In the genomic region with DNA sequence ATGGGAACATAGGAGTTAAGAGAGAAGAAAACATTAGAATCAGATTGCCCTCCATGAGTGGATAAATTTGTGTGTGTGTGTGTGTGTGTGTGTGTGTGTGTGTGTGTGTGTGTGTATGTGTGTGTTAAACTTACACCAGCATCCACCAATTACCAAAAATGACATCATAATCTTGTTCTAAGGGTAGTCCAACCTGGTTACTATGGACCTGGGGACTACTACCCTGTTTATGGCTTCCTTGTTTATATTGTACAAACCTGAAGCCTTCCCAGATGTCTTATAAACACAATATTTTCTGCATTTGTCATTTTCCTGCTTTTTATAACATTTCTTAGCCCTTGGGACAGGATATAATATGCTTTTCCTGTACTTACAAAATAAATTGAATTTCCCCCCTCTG, we compare ENCODE assay signal across 18 mouse cellular contexts. TPM values are rescaled to one million over a fixed set of nuclear protein-coding genes. Genes with fewer than 3 reads are reported as not detected.
DNase-seq lines count a peak whose midpoint lies in the region; ATAC-seq and TF ChIP-seq lines count a peak whose summit lies in the region.
"Had no signal": no experiment of that assay in that cellular context is flagged by ENCODE, and none has a peak within 500 bp of the region (broad histone marks: within the 10 kb centered on the region; RNA-seq: fewer than 3 reads in every experiment).

No protein-coding gene starts in this region.

- no peak overlapping the region for H3K9ac ChIP-seq in limb, embryonic 13.5 days
- H3K9ac ChIP-seq in limb, embryonic 14.5 days (ENCODE audit: low read depth, low read length, severe bottlenecking), result no peak overlapping the region

- no peaks in the 10 kb centered on the region for H3K9me3 ChIP-seq in limb, embryonic 13.5 days
- H3K9me3 ChIP-seq in limb, embryonic 10.5 days (replicated peaks), result no peaks in the 10 kb centered on the region
- H3K9me3 ChIP-seq in limb, embryonic 14.5 days (ENCODE audit: control insufficient read depth, low read length), result no peaks in the 10 kb centered on the region
- H3K9me3 ChIP-seq: G1E had no signal

- H3K27me3 ChIP-seq in limb, embryonic 13.5 days, result no peaks in the 10 kb centered on the region
- H3K27me3 ChIP-seq in limb, embryonic 10.5 days (ENCODE audit: low read depth, poor library complexity, severe bottlenecking), result no peaks in the 10 kb centered on the region
- no peaks in the 10 kb centered on the region for H3K27me3 ChIP-seq in limb, embryonic 14.5 days (ENCODE audit: control insufficient read depth, insufficient read depth, low read length)

- no peaks in the 10 kb centered on the region for H3K36me3 ChIP-seq in limb, embryonic 13.5 days
- H3K36me3 ChIP-seq in limb, embryonic 10.5 days, result no peaks in the 10 kb centered on the region
- no peaks in the 10 kb centered on the region for H3K36me3 ChIP-seq in limb, embryonic 14.5 days (ENCODE audit: control insufficient read depth, insufficient read depth, low read length)
- H3K36me3 ChIP-seq: G1E had no signal

- no peak overlapping the region for H3K4me3 ChIP-seq in limb, embryonic 13.5 days
- H3K4me3 ChIP-seq in limb, embryonic 10.5 days, result no peak overlapping the region
- no peak overlapping the region for H3K4me3 ChIP-seq in limb, embryonic 14.5 days (replicated peaks; ENCODE audit: low read length)

- DNase-seq in limb, embryonic 10.5 days (ENCODE audit: low spot score), result no peak
- DNase-seq in limb, embryonic 14.5 days (ENCODE audit: low spot score), result no peak
- no peak for DNase-seq in thymus, postnatal 4 days
- DNase-seq: adrenal gland, adult 2 months; adrenal gland, adult 8-10 months; adrenal gland, postnatal 10 days; adrenal gland, postnatal 14 days; adrenal gland, postnatal 25 days; adrenal gland, postnatal 36 days; B cell, adult 2 months; cerebellum, adult 11 months; cerebellum, adult 11-12 months; cerebellum, adult 18-20 months had no signal

- H3K4me1 ChIP-seq in limb, embryonic 13.5 days, result peaks cover 6% of the 10 kb centered on the region; the same call in 1 of the 2 replicates
- 0 out of 2 replicates have a peak, but pooled peaks cover 5% of the 10 kb centered on the region for H3K4me1 ChIP-seq in limb, embryonic 10.5 days
- H3K4me1 ChIP-seq in limb, embryonic 14.5 days (ENCODE audit: control insufficient read depth, insufficient read depth, low read length), result no peaks in the 10 kb centered on the region

- H3K4me2 ChIP-seq in limb, embryonic 13.5 days (replicated peaks), result no peak overlapping the region
- H3K4me2 ChIP-seq in limb, embryonic 14.5 days (replicated peaks; ENCODE audit: low read depth, low read length, severe bottlenecking), result no peak overlapping the region

- ATAC-seq in limb, embryonic 13.5 days (ENCODE audit: low FRiP score, low read depth), result peak; percentile 54; the same call in 1 of the 2 replicates
- ATAC-seq in limb, embryonic 14.5 days (ENCODE audit: low FRiP score, low read depth), result peak; percentile 53; the same call in 1 of the 2 replicates
- ATAC-seq: activated CD4-positive, CD25-positive, alpha-beta regulatory T cell, adult 4 months; CD4-positive, CD25-positive, alpha-beta regulatory T cell, adult 4 months; Patski had no signal

- no peak for TF ChIP-seq POLR2A in limb, embryonic 14.5 days (IDR thresholded peaks at IDR 0.05; ENCODE audit: borderline replicate concordance, extremely low read depth, insufficient read depth, insufficient read length)

- no peak overlapping the region for H3K27ac ChIP-seq in limb, embryonic 13.5 days
- H3K27ac ChIP-seq in limb, embryonic 10.5 days, result no peak overlapping the region
- H3K27ac ChIP-seq in limb, embryonic 14.5 days (replicated peaks; ENCODE audit: low read depth, low read length), result no peak overlapping the region

RNA-seq across cellular contexts. Expression of gene Tecta, which starts 53.4 kb away (rescaled TPM):
- polyA plus RNA-seq in limb, embryonic 13.5 days (2015; fragmentation: Nextera tagmentation; extraction: Ambion mirVana), result 0.36 and 0.51 TPM in 2 replicates
- 0.03 and 0.05 TPM in 2 replicates for polyA plus RNA-seq in limb, embryonic 10.5 days (2016; fragmentation: Nextera tagmentation; extraction: Ambion mirVana)
- polyA plus RNA-seq in limb, embryonic 14.5 days (2012; rRNA removed), result 0.82 and 0.88 TPM in 2 replicates
- 0.10 and 0.26 TPM in 2 replicates for polyA plus RNA-seq in limb, embryonic 14.5 days (2014; fragmentation: Nextera tagmentation; extraction: Ambion mirVana)
- polyA plus RNA-seq: activated CD4-positive, CD25-positive, alpha-beta regulatory T cell, adult 4 months; CD4-positive, CD25-positive, alpha-beta regulatory T cell, adult 4 months; G1E had no signal
